Mouse (Mus musculus): Measurements from ENCODE around the gene Eif2b3.

Gene Eif2b3

DNA sequence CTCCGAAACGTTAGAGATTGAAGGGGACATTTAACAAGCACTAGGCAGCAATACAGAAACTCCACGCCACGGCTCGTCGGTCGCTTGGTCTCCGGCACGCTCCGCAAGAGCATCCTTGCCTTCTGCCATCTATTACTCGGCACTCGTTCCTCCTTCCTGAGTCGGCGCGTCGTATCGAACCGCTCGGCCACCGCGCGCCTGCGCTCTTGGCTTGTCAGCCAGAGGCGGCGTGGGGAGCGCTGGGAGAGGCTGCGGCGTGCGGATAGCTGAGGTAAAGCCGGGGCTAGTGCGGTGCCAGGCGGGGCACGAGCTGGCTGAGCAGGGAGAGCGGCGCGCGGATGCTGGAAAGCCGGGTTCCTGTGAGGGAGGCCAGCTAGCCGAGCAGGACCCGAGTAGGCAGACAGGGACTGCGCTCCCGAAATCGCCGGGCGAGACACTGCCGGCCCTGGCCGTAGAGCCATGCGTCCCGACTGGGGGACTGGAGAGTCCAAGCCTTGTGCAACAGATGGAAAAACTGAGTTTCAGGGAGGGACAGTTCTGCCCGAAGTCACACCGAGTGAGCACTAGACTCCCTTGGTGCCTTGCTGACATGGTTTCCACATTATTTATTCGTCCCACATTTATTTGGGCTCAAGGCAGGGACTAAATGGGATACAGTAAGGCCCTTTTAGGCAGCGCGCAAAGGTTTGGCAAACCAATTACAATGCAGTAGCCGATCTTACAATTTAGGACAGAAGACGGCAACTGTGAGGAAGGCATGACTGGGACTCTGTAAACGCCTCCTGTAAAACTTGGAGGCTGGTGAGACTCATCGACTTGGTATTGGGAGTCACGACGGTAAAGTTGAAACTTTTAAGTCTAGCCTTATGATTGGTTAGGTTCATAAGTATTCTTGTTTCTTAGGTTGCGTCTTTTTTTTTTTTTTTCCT lies at the start of gene Eif2b3:
Eif2b3 (plus strand) TSS at position 197 of the 929 bp plus-strand sequence.
- in situ Hi-C loops (cut with MboI; ENCODE audit: low sequenced_read_pairs), result loop anchor here (10.0 kb wide), 1 partner anchor 125 kb away; no protein-coding TSS in a partner anchor

DNA sequence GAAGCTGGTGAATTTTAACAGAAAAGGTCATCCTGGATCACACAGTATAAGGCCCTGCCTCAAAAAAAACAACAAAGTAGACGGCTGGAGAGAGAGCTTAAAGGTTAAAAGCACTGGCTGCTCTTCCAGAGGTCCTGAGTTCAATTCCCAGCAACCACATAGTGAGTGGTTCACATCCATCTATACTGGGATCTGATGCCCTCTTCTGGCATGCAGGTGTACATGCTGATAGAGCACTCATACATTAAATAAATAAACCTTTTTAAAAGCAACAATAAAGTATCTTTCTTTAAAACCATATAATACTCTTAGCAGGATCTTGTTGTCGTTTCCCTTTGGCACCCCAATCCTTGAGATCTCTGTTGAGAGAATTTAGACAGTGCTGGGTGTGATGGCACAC lies 42.7 kb upstream of the Eif2b3 start:
- in situ Hi-C loops (cut with MboI; ENCODE audit: low sequenced_read_pairs), result no loop called here

DNA sequence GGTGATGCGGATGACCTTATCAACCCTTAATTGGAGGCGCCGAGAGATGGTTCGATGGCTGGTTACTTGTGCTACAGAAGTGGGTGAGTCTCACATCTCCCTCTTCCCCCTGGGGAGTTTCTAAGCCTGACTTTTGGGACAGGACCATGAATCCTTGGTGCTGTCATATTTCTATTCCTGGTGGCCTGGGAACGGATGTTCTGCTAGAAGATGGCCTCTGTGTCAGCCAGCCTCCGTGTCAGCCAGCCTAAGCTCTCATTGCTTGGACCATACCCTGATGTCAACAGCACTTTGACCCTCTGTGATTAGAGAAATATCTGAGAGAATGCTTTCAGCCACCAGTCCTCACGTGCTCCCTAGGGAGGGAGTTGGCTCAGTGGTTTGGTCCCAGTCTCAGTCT lies 33.5 kb upstream of the Eif2b3 start:
- in situ Hi-C loops (cut with MboI; ENCODE audit: low sequenced_read_pairs), result no loop called here

DNA sequence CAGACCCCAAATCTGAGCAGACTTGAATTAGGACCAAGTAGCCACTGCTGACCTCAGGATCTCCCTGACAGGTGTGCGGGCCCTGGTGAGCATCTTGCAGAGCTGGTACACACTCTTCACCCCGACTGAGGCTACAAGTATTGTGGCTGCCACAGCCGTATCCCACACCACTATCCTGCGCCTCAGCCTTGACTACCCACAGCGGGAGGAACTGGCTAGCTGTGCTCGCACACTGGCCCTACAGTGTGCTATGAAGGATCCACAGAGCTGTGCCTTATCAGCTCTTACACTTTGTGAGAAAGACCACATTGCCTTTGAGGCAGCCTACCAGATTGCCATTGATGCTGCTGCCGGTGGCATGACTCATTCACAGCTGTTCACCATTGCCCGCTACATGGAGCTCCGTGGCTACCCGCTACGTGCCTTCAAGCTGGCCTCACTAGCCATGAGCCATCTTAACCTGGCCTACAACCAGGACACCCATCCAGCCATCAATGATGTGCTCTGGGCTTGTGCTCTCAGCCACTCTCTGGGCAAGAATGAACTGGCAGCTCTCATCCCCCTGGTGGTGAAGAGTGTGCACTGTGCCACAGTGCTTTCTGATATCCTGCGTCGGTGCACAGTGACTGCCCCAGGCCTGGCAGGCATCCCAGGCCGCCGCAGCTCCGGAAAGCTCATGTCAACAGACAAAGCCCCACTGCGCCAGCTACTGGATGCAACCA lies 32.6 kb upstream of the Eif2b3 start:
- in situ Hi-C loops (cut with MboI; ENCODE audit: low sequenced_read_pairs), result no loop called here

DNA sequence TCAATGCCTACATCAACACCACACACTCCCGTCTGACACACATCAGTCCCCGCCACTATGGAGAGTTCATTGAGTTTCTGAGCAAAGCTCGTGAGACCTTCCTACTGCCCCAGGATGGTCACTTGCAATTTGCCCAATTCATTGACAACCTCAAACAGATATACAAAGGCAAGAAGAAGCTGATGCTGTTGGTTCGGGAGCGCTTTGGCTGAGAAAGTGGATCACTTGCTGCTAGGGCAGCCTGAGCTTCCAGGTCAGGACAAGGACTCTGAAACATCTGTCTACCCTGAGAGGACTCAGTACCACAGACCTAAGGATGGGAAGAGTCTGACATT lies 32.1 kb upstream of the Eif2b3 start:
- in situ Hi-C loops (cut with MboI; ENCODE audit: low sequenced_read_pairs), result no loop called here

DNA sequence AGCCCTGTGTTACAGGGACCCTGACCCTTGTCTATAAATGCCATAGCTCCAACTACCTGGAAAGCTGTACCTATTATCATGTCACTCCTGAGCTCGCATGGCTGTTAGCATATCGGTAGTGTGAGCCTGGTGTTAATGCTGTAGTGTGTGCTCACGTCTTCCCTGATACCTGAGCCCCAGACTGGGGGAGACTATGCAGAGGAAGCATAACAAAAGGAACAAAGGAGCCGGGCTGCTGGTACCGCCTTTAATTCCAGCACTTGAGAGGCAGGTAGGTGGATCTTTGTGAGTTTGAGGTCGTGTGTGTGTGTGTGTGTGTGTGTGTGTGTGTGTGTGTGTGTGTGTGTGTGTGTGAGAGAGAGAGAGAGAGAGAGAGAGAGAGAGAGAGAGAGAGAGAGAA lies 29.5 kb upstream of the Eif2b3 start:
- in situ Hi-C loops (cut with MboI; ENCODE audit: low sequenced_read_pairs), result loop anchor here (5.0 to 10.0 kb wide), 2 partner anchors 157 to 275 kb away; no protein-coding TSS in a partner anchor

DNA sequence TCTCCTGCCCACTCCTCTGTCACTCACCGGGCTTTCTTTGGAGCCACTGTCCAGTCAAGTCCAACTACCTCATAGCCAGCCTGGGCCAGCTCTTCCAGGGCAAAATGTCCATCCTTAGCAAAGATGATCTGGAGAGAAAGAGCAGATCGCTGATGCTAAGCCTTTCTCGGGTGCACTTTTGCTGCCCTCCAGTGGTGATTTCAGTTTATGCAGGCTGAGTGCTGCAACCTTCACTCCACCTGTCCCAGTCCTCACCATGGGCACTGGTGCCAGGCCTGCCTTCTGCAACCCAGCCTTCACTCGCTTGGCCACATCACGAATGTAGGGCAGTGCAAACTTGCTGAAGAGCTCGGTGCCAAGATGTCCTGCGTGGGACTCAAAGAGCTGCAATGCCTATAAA lies 27.8 kb upstream of the Eif2b3 start:
- in situ Hi-C loops (cut with MboI; ENCODE audit: low sequenced_read_pairs), result loop anchor here (5.0 to 10.0 kb wide), 2 partner anchors 159 to 277 kb away; no protein-coding TSS in a partner anchor

DNA sequence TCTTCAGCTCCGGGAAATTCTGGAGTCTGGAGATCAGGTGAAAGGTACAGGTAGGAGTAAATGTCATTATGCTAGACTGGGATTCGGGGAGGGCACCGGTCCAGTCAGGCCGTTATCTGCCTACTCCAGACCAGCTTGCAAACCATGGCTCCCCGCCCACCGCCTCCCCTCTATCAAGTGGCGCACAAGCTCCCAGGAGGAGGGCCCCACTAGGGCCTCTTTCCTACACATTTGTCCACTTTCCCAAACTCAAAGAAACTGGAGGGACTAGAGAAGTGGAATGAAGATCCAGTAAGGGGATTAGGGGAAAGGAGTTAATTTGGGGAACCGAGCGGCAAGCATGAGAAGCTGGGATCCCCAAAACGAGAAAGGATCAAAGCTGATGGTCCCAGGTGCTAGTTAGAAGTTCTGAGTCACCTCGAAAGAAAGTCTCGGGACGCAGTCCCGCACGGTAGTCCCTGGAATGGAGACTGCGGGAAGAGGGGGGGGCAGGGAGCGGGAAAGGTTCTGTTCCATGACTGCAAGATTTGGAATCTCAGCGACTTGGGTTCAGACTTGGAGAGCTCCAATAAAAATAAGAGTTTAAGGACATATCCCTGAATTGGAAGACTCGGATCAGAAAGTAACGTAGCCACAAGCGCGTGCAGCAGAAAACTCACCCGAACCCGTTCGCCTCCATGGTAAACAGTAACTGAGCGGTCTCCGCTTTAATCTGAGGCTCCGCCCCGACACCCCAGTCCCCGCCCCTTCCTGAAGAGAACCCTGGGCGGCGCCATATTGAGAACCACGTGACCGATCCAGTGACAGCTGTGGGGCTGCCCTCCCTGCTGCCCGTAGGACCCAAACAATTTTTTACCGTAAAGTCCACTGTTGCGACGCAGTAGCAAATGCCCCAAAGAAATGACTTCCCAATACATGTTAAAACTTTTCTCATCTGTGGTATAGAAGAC lies 25.3 kb upstream of the Eif2b3 start, which contains the start of gene Urod:
Urod (minus strand) TSS at position 742 of the 950 bp plus-strand sequence.
- in situ Hi-C loops (cut with MboI; ENCODE audit: low sequenced_read_pairs), result loop anchor here (5.0 to 10.0 kb wide), 2 partner anchors 162 to 279 kb away; no protein-coding TSS in a partner anchor

DNA sequence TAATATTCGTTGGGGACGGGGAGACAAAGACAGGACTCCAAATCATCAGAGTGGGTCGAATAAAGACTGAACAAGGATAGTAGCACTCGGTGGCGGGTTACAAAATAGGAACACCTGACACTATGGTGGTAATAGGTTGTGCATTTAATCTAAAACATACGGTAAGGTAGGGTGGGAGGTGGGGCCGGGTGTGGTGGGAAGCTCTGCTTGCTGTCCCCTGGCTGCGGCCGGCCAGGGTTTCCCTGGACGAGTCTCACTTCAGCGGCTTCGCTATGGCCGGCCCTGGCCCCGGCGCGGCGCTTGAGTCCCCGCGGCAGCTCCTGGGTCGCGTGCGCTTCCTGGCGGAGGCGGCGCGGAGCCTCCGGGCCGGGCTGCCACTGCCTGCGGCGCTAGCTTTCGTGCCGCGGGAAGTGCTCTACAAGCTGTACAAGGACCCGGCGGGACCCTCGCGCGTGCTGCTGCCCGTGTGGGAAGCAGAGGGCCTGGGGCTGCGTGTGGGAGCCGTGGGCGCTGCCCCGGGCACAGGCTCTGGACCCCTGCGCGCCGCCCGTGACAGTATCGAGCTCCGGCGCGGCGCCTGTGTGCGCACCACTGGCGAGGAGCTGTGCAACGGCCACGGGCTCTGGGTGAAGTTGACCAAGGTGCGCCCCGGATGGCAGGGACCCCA lies 23.9 kb upstream of the Eif2b3 start, which contains the start of gene Hectd3:
Hectd3 (plus strand) TSS at position 187 of the 667 bp plus-strand sequence.
- in situ Hi-C loops (cut with MboI; ENCODE audit: low sequenced_read_pairs), result loop anchor here (10.0 kb wide), 1 partner anchor 280 kb away; no protein-coding TSS in a partner anchor

DNA sequence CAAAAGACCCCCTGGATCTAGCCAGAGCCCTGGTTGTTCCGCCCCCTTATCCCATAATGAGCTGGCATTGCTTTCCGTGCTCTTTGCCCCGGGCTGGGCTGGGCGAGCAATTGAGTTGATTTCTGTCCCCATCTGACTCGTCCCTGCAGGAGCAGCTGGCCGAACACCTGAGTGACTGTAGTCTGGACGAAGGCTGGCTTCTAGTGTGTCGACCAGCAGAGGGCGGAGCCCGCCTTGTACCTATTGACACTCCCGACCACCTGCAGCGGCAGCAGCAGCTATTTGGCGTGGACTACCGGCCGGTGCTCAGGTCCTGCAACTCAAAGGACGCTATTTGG lies 23.4 kb upstream of the Eif2b3 start:
- in situ Hi-C loops (cut with MboI; ENCODE audit: low sequenced_read_pairs), result loop anchor here (10.0 kb wide), 1 partner anchor 281 kb away; no protein-coding TSS in a partner anchor

DNA sequence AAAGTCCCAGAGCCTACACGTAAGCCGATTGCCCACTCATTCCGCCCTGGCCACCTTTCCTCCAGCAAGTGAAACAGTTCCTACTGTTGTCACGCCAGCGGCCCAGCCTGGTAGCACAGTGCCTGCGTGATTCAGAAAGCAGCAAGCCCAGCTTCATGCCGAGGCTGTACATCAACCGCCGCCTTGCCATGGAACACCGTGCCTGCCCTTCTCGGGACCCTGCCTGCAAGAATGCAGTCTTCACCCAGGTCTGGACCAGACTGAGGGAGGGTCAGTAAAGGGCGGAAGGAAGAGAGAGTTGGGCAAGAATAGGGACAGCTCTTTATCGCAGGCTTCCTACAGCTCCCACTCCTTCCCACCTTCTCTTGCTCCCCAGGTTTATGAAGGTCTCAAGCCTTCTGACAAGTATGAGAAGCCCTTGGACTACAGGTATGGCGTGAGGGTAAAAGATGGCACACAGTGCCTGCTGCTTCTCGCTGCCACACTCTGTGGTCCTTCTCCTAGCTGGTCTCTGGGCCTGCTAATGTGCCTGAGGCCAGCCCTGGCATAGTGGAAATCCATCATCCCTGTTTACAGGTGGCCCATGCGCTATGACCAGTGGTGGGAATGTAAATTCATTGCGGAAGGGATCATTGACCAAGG lies 19.6 kb upstream of the Eif2b3 start:
- in situ Hi-C loops (cut with MboI; ENCODE audit: low sequenced_read_pairs), result loop anchor here (10.0 kb wide), 1 partner anchor 285 kb away; no protein-coding TSS in a partner anchor

DNA sequence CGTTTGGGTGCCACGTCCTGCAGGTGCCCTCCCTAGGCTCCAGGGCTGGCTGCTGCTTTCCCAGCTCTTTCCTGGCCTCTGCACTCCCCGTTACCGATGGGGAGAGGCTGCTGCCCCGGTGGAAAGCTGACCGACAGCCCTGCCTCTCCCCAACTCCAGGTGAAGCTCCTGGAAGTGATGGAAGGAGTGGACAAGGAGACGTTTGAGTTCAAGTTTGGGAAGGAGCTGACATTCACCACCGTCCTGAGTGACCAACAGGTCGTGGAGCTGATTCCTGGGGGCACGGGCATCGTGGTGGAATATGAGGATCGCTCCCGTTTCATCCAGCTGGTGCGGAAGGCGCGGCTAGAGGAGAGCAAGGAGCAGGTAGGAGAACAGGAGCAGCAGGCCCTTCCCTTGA lies 17.2 kb upstream of the Eif2b3 start:
- in situ Hi-C loops (cut with MboI; ENCODE audit: low sequenced_read_pairs), result no loop called here

DNA sequence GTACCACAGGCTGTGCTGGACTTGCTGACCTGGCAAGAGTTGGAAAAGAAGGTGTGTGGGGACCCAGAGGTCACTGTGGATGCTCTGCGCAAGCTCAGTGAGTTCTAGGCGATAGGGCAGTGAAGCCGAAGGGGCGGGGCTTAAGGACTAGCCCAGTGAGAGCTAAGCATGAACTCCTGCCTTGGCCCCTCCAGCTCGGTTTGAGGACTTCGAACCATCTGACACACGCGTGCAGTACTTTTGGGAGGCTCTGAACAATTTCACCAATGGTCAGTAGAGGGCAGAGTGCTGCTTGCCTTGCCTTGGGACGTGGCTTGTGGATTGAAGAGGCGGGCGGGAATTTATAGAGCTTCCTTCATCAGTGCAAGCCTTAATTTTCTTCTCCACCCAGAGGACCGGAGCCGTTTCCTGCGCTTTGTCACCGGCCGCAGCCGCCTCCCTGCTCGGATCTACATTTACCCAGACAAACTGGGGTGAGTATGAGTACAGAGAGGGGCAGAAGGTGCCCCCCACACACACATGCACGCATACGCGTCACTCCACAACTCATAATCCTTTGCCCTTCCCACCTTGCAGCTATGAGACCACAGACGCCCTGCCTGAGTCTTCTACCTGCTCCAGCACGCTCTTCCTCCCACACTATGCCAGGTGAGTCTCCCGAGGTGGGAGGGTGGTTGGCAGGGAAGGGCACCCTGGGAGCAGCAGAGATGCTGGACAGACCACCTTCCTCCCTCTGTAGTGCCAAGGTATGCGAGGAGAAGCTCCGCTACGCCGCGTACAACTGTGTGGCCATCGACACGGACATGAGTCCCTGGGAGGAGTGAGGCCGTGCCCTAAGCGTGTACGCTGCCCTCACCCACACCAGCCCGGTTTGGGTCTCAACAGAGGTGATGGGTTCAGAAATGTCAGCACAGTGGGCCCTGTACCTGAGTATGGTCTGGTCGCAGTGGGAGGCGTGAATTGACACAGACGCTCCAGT lies 16.4 kb upstream of the Eif2b3 start:
- in situ Hi-C loops (cut with MboI; ENCODE audit: low sequenced_read_pairs), result no loop called here

DNA sequence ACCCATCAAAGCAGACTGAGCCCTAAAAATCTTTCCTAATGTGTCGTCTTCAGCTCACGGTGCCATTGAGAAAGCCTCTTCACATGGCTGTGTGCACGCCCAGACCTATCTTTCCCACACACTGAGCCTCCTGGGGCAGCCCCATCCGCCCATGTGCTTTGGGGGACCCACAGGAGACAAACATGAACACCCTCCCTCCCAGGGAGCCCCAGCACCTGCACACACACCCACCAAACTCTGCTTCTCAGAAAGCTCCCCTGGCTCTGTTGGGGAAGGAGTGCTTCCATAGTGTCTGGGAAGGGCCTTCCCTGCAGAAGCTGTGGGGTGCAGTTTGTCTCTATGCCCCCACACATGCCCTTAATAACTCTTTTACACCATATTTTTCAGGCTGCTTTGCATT lies 14.6 kb upstream of the Eif2b3 start:
- in situ Hi-C loops (cut with MboI; ENCODE audit: low sequenced_read_pairs), result no loop called here

DNA sequence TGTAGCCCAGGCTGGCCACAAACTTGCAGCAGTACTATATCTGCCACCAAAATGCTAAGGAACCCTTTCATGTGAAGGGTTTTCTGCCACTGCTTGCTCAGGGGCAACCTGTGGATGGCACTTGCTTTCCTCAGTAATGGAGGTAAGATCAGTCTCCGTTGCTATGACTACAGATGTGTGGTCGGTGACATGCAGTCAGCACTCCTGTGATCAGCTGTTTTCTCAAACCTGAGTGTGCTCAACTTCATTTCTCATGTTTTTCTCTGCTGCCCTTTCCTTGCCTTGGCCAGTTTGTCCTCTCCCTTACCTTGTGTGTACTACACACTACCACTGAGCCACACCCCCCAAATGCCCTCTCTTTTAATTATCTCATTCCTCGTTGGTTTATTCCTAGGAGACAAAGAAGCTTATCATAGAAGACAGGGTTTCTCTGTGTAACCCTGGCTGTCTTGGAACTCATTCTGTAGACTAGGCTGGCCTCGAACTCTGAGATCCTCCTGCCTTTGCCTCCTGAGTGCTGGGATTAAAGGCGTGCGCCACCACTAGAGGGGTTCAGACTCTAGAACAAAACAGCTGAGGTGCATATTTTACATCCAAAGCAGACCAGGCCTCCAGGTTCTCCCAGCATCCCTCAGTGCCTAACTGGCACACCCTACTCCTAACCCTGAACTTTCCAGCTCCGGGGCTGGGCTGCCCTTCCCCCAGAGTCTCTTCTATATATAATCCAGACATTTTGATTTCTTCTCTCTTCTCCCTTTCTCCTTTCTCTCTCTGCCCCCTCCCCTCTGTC lies 13.4 kb upstream of the Eif2b3 start:
- in situ Hi-C loops (cut with MboI; ENCODE audit: low sequenced_read_pairs), result no loop called here

DNA sequence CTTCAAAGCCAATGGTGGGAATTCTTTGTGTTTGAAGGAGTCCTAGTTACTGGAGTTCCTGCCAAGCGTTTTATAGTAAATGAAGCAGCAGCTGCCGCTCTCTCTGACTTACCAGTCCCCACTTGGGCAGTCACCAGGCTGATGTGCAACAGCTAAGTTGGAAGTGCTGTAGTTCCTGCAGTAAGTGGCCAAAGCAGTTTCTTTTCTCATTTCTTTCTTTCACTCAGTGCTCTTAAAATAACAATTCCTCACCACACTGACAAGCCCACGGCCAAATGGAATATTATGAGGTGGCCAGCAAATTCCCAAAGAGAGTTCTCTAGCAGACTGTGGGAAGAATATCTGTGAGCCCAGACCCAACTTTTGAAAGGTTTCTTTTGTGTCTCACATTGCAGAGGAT lies 12.1 kb upstream of the Eif2b3 start:
- in situ Hi-C loops (cut with MboI; ENCODE audit: low sequenced_read_pairs), result no loop called here

DNA sequence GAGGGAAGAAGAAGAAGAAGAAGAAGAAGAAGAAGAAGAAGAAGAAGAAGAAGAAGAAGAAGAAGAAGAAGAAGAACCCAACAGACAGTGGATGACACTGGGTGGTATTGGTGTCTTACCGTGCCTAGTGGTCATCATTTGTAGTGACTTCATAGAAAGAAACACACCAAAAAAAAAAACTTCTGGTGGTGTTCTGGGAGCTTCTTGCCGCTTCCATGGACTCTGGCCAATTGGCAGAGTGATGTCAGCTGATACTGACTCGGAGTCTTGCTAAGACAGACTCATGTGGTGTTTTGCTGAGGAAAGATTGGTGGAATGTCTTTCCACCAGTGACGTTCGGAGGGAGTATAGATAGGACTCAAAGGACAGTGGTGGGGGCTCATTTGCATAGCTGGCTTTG lies 9.0 kb upstream of the Eif2b3 start:
- in situ Hi-C loops (cut with MboI; ENCODE audit: low sequenced_read_pairs), result no loop called here
